Mouse (Mus musculus) embryonic fibroblast, embryonic 13.5 days (primary cell): ENCODE data around the gene Ube2c.

Source experiments
- CTCF ChIP-seq: IDR thresholded peaks from 2 replicates; pipeline ENCODE4 v1.5.1; 2011; ENCODE audit warnings: mild to moderate bottlenecking, control low read depth, low read length, moderate library complexity, borderline replicate concordance; ENCODE audit not compliant: insufficient read depth
- POLR2A ChIP-seq: IDR thresholded peaks from 2 replicates; pipeline ENCODE4 v1.6.1; 2011; ENCODE audit warnings: low read depth, mild to moderate bottlenecking, control low read depth, low read length, moderate library complexity

GRCm38 (mm10) chr2:164806614-164807013, 36.9 kb downstream of the Ube2c start:
- TF ChIP-seq POLR2A: no peak
- no peak for TF ChIP-seq CTCF
